8 mouse cellular contexts compared by ENCODE assay signal in the genomic region with DNA sequence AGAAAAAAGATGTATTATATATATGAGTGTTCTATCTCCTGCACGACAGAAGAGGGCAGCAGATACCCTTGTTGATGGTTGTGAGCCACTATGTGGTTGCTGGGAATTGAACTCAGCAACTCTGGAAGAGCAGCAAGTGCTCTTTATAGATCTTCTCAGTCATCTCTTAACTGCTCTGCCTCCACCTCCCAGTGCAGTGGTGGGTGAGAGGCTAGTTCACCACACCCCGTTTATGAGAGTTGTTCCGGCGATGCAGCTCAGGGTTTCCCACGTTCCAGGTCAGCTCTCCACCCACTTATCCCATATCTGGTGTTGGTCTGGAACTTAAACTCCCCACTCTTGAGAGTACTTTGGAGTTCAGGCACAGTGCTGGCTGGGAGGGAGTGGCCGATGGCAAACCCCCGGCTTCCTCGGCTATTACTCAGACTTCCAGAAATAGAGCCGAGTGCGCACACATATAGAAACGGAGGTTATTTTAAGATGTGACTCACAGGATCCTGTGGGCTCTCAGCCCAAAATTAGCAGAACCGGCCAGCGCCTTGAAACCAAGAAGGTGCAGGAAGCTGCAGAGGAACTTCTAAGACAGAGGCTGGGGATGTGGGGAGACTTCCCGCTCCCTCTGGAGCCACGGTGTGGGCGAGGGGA. TPM values are rescaled to one million over a fixed set of nuclear protein-coding genes. Genes with fewer than 3 reads are reported as not detected.
DNase-seq lines count a peak whose midpoint lies in the region; ATAC-seq and TF ChIP-seq lines count a peak whose summit lies in the region.

No protein-coding gene starts in this region.

- H3K27ac ChIP-seq in spleen, adult 2 months (ENCODE audit: insufficient read depth, low read length) = peak overlapping the region; percentile 20
- H3K27ac ChIP-seq in gastrocnemius, adult 2 months = peak overlapping the region; percentile 98
- peak overlapping the region; percentile 53; the same call in 1 of the 2 replicates for H3K27ac ChIP-seq in hindbrain, embryonic 15.5 days (replicated peaks)
- no peak overlapping the region for H3K27ac ChIP-seq in limb, embryonic 11.5 days (replicated peaks; ENCODE audit: low read depth, low read length)
- H3K27ac ChIP-seq in midbrain, embryonic 11.5 days (ENCODE audit: low read depth, low read length) = no peak overlapping the region
- peak overlapping the region; percentile 95 for H3K27ac ChIP-seq in stomach, postnatal 0 days (replicated peaks)

- no peak for TF ChIP-seq POLR2A in spleen, adult 2 months (IDR thresholded peaks at IDR 0.05; ENCODE audit: low read depth, low read length)

- no peak overlapping the region for H3K9ac ChIP-seq in hindbrain, embryonic 15.5 days
- no peak overlapping the region for H3K9ac ChIP-seq in limb, embryonic 11.5 days (ENCODE audit: low read length)
- H3K9ac ChIP-seq in midbrain, embryonic 11.5 days (ENCODE audit: low read length) = peak overlapping the region; percentile 27; the same call in 1 of the 2 replicates
- H3K9ac ChIP-seq in stomach, postnatal 0 days (ENCODE audit: low read length) = peak overlapping the region; percentile 45

- under 1% methylated on average over 16 of the region's 16 CpGs for WGBS in spleen, adult 2 months
- WGBS in hindbrain, embryonic 15.5 days = 19% methylated on average over 16 of the region's 16 CpGs
- WGBS in limb, embryonic 11.5 days = 13% methylated on average over 16 of the region's 16 CpGs
- 16% methylated on average over 16 of the region's 16 CpGs for WGBS in midbrain, embryonic 11.5 days
- WGBS in stomach, postnatal 0 days = 3% methylated on average over 16 of the region's 16 CpGs

- H3K36me3 ChIP-seq in spleen, adult 2 months (ENCODE audit: control insufficient read depth, insufficient read depth, low read length) = no peaks in the 10 kb centered on the region
- H3K36me3 ChIP-seq in hindbrain, embryonic 15.5 days = no peaks in the 10 kb centered on the region
- H3K36me3 ChIP-seq in limb, embryonic 11.5 days (ENCODE audit: control insufficient read depth, insufficient read depth, low read length) = no peaks in the 10 kb centered on the region
- no peaks in the 10 kb centered on the region for H3K36me3 ChIP-seq in midbrain, embryonic 11.5 days (ENCODE audit: control insufficient read depth, insufficient read depth, low read length)
- no peaks in the 10 kb centered on the region for H3K36me3 ChIP-seq in stomach, postnatal 0 days (ENCODE audit: control insufficient read depth, insufficient read depth, low read length)

- intact Hi-C loops in gastrocnemius, adult 2 months (cut with DNase I) = no loop called here

- H3K4me1 ChIP-seq in spleen, adult 2 months (ENCODE audit: control insufficient read depth, insufficient read depth, insufficient read length) = peaks cover 15% of the 10 kb centered on the region; the same call in 1 of the 2 replicates
- peaks cover 23% of the 10 kb centered on the region for H3K4me1 ChIP-seq in hindbrain, embryonic 15.5 days (replicated peaks)
- peaks cover 15% of the 10 kb centered on the region for H3K4me1 ChIP-seq in limb, embryonic 11.5 days (ENCODE audit: control insufficient read depth, insufficient read depth, low read length)
- peaks cover 15% of the 10 kb centered on the region for H3K4me1 ChIP-seq in midbrain, embryonic 11.5 days (ENCODE audit: control insufficient read depth, insufficient read depth, low read length)
- H3K4me1 ChIP-seq in stomach, postnatal 0 days (replicated peaks; ENCODE audit: control insufficient read depth, insufficient read depth) = peaks cover 10% of the 10 kb centered on the region

- H3K4me2 ChIP-seq in hindbrain, embryonic 15.5 days = peak overlapping the region; percentile 43
- peak overlapping the region; percentile 35 for H3K4me2 ChIP-seq in limb, embryonic 11.5 days (ENCODE audit: low read depth, severe bottlenecking)
- peak overlapping the region; percentile 40 for H3K4me2 ChIP-seq in midbrain, embryonic 11.5 days
- H3K4me2 ChIP-seq in stomach, postnatal 0 days (replicated peaks; ENCODE audit: low read depth) = peak overlapping the region; percentile 64

- DNase-seq in spleen, adult 2 months (ENCODE audit: low read depth in 1 of 2, low spot score in 2 of 2) = peak; percentile 22 to 64
- no peak for DNase-seq in spleen, adult 12 weeks (ENCODE audit: low spot score)
- peak; percentile 60 for DNase-seq in cerebellum, adult 9-11 months
- DNase-seq in gastrocnemius, adult 2 months = peak; percentile 87
- peak; percentile 34 for DNase-seq in limb, embryonic 11.5 days (ENCODE audit: low spot score)
- peak; percentile 86 for DNase-seq in midbrain, embryonic 11.5 days (ENCODE audit: low spot score, missing footprints)
- DNase-seq in stomach, postnatal 0 days (ENCODE audit: low spot score) = peak; percentile 78

- ATAC-seq in hindbrain, embryonic 15.5 days (ENCODE audit: low FRiP score, low read depth) = no peak
- ATAC-seq in limb, embryonic 11.5 days (ENCODE audit: insufficient number of reproducible peaks, low FRiP score, low TSS enrichment, low read depth) = no peak
- no peak for ATAC-seq in midbrain, embryonic 11.5 days (ENCODE audit: low FRiP score)
- ATAC-seq in stomach, postnatal 0 days (ENCODE audit: low FRiP score, low TSS enrichment) = peak; percentile 79

- no peak overlapping the region for H3K4me3 ChIP-seq in spleen, adult 2 months (ENCODE audit: extremely low read depth, insufficient read depth, insufficient read length)
- peak overlapping the region; percentile 69 for H3K4me3 ChIP-seq in gastrocnemius, adult 2 months
- H3K4me3 ChIP-seq in hindbrain, embryonic 15.5 days = peak overlapping the region; percentile 6; the same call in 1 of the 2 replicates
- peak overlapping the region; percentile 12; the same call in 1 of the 2 replicates for H3K4me3 ChIP-seq in limb, embryonic 11.5 days (ENCODE audit: low read depth, low read length)
- H3K4me3 ChIP-seq in midbrain, embryonic 11.5 days (ENCODE audit: low read depth, low read length) = no peak overlapping the region; the same call in 1 of the 2 replicates
- peak overlapping the region; percentile 30 for H3K4me3 ChIP-seq in stomach, postnatal 0 days (ENCODE audit: low read depth, low read length)

- peak; percentile 28; the same call in 1 of the 2 replicates for TF ChIP-seq CTCF in spleen, adult 2 months (IDR thresholded peaks at IDR 0.05; ENCODE audit: extremely low read depth, insufficient read depth, insufficient read length, insufficient replicate concordance)
- TF ChIP-seq CTCF in gastrocnemius, adult 2 months (IDR thresholded peaks at IDR 0.05) = peak; percentile 67
- peak; percentile 73 for TF ChIP-seq CTCF in stomach, postnatal 0 days (IDR thresholded peaks at IDR 0.05; ENCODE audit: low read depth)

- TF ChIP-seq EP300 in stomach, postnatal 0 days (optimal IDR thresholded peaks at IDR 0.05) = peak; percentile 85

- no peaks in the 10 kb centered on the region for H3K27me3 ChIP-seq in spleen, adult 2 months (ENCODE audit: control insufficient read depth, insufficient read depth, low read length)
- H3K27me3 ChIP-seq in hindbrain, embryonic 15.5 days = no peaks in the 10 kb centered on the region
- no peaks in the 10 kb centered on the region for H3K27me3 ChIP-seq in limb, embryonic 11.5 days (ENCODE audit: control insufficient read depth, insufficient read depth, low read length)
- H3K27me3 ChIP-seq in midbrain, embryonic 11.5 days (ENCODE audit: control insufficient read depth, insufficient read depth, low read length) = no peaks in the 10 kb centered on the region
- H3K27me3 ChIP-seq in stomach, postnatal 0 days (ENCODE audit: control insufficient read depth, insufficient read depth, low read length) = no peaks in the 10 kb centered on the region

- H3K9me3 ChIP-seq in hindbrain, embryonic 15.5 days = no peaks in the 10 kb centered on the region
- H3K9me3 ChIP-seq in limb, embryonic 11.5 days (ENCODE audit: control insufficient read depth, low read length) = no peaks in the 10 kb centered on the region
- H3K9me3 ChIP-seq in midbrain, embryonic 11.5 days (ENCODE audit: control insufficient read depth, low read length) = no peaks in the 10 kb centered on the region
- H3K9me3 ChIP-seq in stomach, postnatal 0 days (ENCODE audit: control insufficient read depth, low read length) = no peaks in the 10 kb centered on the region

RNA-seq across cellular contexts. Expression of a gene that starts 3.7 kb away (rescaled TPM):
- polyA plus RNA-seq in spleen, adult 2 months (2012; rRNA removed) = 46.2 and 56.2 TPM in 2 replicates
- 10 to 100 TPM; 19.9 to 23.1 TPM for total RNA-seq in gastrocnemius, adult 2 months (2021)
- polyA plus RNA-seq in hindbrain, embryonic 15.5 days (2015; fragmentation: Nextera tagmentation; extraction: Ambion mirVana) = 18.3 and 21.6 TPM in 2 replicates
- 23.0 and 27.8 TPM in 2 replicates for polyA plus RNA-seq in limb, embryonic 11.5 days (2014; fragmentation: Nextera tagmentation; extraction: Ambion mirVana)
- 15.4 and 18.8 TPM in 2 replicates for polyA plus RNA-seq in midbrain, embryonic 11.5 days (2014; fragmentation: Nextera tagmentation; extraction: Ambion mirVana)
- polyA plus RNA-seq in stomach, postnatal 0 days (2015; fragmentation: Nextera tagmentation; extraction: Ambion mirVana) = 5.4 and 6.2 TPM in 2 replicates

RNA-seq across cellular contexts. Expression of a gene that starts 9.2 kb away (rescaled TPM):
- polyA plus RNA-seq in spleen, adult 2 months (2012; rRNA removed) = 92.5 and 111 TPM in 2 replicates
- total RNA-seq in gastrocnemius, adult 2 months (2021) = 10 to 100 TPM; 27.0 to 33.5 TPM
- 109 and 120 TPM in 2 replicates for polyA plus RNA-seq in hindbrain, embryonic 15.5 days (2015; fragmentation: Nextera tagmentation; extraction: Ambion mirVana)
- polyA plus RNA-seq in limb, embryonic 11.5 days (2014; fragmentation: Nextera tagmentation; extraction: Ambion mirVana) = 67.8 and 68.5 TPM in 2 replicates
- polyA plus RNA-seq in midbrain, embryonic 11.5 days (2014; fragmentation: Nextera tagmentation; extraction: Ambion mirVana) = 63.2 and 68.4 TPM in 2 replicates
- polyA plus RNA-seq in stomach, postnatal 0 days (2015; fragmentation: Nextera tagmentation; extraction: Ambion mirVana) = 38.7 and 42.7 TPM in 2 replicates

RNA-seq across cellular contexts. Expression of a gene that starts 46.7 kb away (rescaled TPM):
- polyA plus RNA-seq in spleen, adult 2 months (2012; rRNA removed) = 38.7 and 54.3 TPM in 2 replicates
- 10 to 100 TPM; 28.9 to 29.1 TPM for total RNA-seq in gastrocnemius, adult 2 months (2021)
- polyA plus RNA-seq in hindbrain, embryonic 15.5 days (2015; fragmentation: Nextera tagmentation; extraction: Ambion mirVana) = 52.3 and 67.4 TPM in 2 replicates
- polyA plus RNA-seq in limb, embryonic 11.5 days (2014; fragmentation: Nextera tagmentation; extraction: Ambion mirVana) = 122 and 130 TPM in 2 replicates
- 92.2 and 104 TPM in 2 replicates for polyA plus RNA-seq in midbrain, embryonic 11.5 days (2014; fragmentation: Nextera tagmentation; extraction: Ambion mirVana)
- 27.7 and 31.8 TPM in 2 replicates for polyA plus RNA-seq in stomach, postnatal 0 days (2015; fragmentation: Nextera tagmentation; extraction: Ambion mirVana)

RNA-seq across cellular contexts. Expression of a gene that starts 47.1 kb away (rescaled TPM):
- polyA plus RNA-seq in spleen, adult 2 months (2012; rRNA removed) = 71.8 and 97.5 TPM in 2 replicates
- 10 to 100 TPM; 22.3 to 29.8 TPM for total RNA-seq in gastrocnemius, adult 2 months (2021)
- 130 and 133 TPM in 2 replicates for polyA plus RNA-seq in hindbrain, embryonic 15.5 days (2015; fragmentation: Nextera tagmentation; extraction: Ambion mirVana)
- 141 and 145 TPM in 2 replicates for polyA plus RNA-seq in limb, embryonic 11.5 days (2014; fragmentation: Nextera tagmentation; extraction: Ambion mirVana)
- 138 and 151 TPM in 2 replicates for polyA plus RNA-seq in midbrain, embryonic 11.5 days (2014; fragmentation: Nextera tagmentation; extraction: Ambion mirVana)
- 62.0 and 65.8 TPM in 2 replicates for polyA plus RNA-seq in stomach, postnatal 0 days (2015; fragmentation: Nextera tagmentation; extraction: Ambion mirVana)

RNA-seq across cellular contexts. Expression of a gene that starts 49.3 kb away (rescaled TPM):
- polyA plus RNA-seq in spleen, adult 2 months (2012; rRNA removed) = 49.0 and 60.8 TPM in 2 replicates
- 1 to 10 TPM; 2.6 to 3.0 TPM for total RNA-seq in gastrocnemius, adult 2 months (2021)
- 39.2 and 46.1 TPM in 2 replicates for polyA plus RNA-seq in hindbrain, embryonic 15.5 days (2015; fragmentation: Nextera tagmentation; extraction: Ambion mirVana)
- 4.8 and 5.0 TPM in 2 replicates for polyA plus RNA-seq in limb, embryonic 11.5 days (2014; fragmentation: Nextera tagmentation; extraction: Ambion mirVana)
- 6.7 and 6.9 TPM in 2 replicates for polyA plus RNA-seq in midbrain, embryonic 11.5 days (2014; fragmentation: Nextera tagmentation; extraction: Ambion mirVana)
- 14.8 and 18.0 TPM in 2 replicates for polyA plus RNA-seq in stomach, postnatal 0 days (2015; fragmentation: Nextera tagmentation; extraction: Ambion mirVana)

Comparison
In these comparisons a context has a peak if more than half of its experiments do, and no peak if none do; other contexts are left out.
1. H3K27ac ChIP-seq: peak in spleen, adult 2 months (single experiment), gastrocnemius, adult 2 months (single experiment), hindbrain, embryonic 15.5 days (single experiment) and stomach, postnatal 0 days (single experiment); none in limb, embryonic 11.5 days (single experiment) and midbrain, embryonic 11.5 days (single experiment).
2. H3K4me3 ChIP-seq: peak in gastrocnemius, adult 2 months (single experiment), hindbrain, embryonic 15.5 days (single experiment), limb, embryonic 11.5 days (single experiment) and stomach, postnatal 0 days (single experiment); none in spleen, adult 2 months (single experiment) and midbrain, embryonic 11.5 days (single experiment).
3. H3K9ac ChIP-seq: peak in midbrain, embryonic 11.5 days (single experiment) and stomach, postnatal 0 days (single experiment); none in hindbrain, embryonic 15.5 days (single experiment) and limb, embryonic 11.5 days (single experiment).
4. Peak in every context shown above with its lines, with median percentiles within 50 percentile points of each other: CTCF ChIP-seq and H3K4me2 ChIP-seq.